In the genomic region with DNA sequence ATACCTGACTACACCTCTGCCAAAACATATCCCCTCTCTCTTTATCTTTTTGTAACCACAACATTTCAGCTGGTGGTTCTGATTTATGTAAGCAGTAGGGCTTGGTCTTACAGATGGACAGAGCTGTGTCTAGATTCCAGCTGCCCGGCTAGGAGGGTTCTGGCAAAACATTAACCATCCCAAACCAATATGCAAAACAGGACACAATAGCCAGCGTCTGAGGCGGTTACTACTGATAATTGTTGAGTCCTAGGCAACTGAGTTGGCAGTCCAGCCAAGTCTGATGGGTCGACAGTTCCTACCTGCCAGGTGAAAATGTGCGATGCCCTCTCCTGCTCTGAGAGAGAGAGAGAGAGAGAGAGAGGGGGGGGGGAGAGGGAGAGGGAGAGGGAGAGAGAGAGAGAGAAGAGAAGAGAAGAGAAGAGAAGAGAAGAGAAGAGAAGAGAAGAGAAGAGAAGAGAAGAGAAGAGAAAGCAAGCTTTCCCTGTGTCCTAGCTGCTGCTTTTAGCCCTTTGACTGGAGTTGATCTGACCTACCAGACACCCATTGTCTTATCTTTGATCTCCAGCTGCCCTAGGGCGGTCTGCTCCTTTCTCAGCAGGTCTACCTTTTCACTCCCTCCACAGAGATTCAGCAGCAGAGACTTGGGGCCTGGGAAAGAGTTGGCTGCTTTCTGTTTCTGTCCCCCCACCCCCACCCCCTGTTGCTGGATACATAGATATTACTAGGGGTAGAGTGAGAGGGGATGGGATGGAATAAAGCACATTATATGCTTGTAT, we compare ENCODE assay signal across 12 mouse cellular contexts. TPM values are rescaled to one million over a fixed set of nuclear protein-coding genes. Genes with fewer than 3 reads are reported as not detected.
DNase-seq lines count a peak whose midpoint lies in the region; ATAC-seq and TF ChIP-seq lines count a peak whose summit lies in the region.
"Had no signal": no experiment of that assay in that cellular context is flagged by ENCODE, and none has a peak within 500 bp of the region (broad histone marks: within the 10 kb centered on the region; RNA-seq: fewer than 3 reads in every experiment).

No protein-coding gene starts in this region.

- no peak overlapping the region for H3K4me2 ChIP-seq in lung, embryonic 14.5 days
- no peak overlapping the region for H3K4me2 ChIP-seq in hindbrain, embryonic 14.5 days (replicated peaks)

- no peaks in the 10 kb centered on the region for H3K27me3 ChIP-seq in lung, embryonic 14.5 days (ENCODE audit: insufficient read depth, low read length)
- no peaks in the 10 kb centered on the region for H3K27me3 ChIP-seq in hindbrain, embryonic 14.5 days (ENCODE audit: control insufficient read depth, insufficient read depth, low read length)

- no peak overlapping the region for H3K27ac ChIP-seq in lung, embryonic 14.5 days (ENCODE audit: low read depth)
- H3K27ac ChIP-seq in hindbrain, embryonic 14.5 days, result no peak overlapping the region

- 46% methylated on average over 6 of the region's 6 CpGs for WGBS in lung, embryonic 14.5 days
- 55% methylated on average over 6 of the region's 6 CpGs for WGBS in hindbrain, embryonic 14.5 days

- H3K36me3 ChIP-seq in lung, embryonic 14.5 days (ENCODE audit: insufficient read depth), result no peaks in the 10 kb centered on the region
- no peaks in the 10 kb centered on the region for H3K36me3 ChIP-seq in hindbrain, embryonic 14.5 days (replicated peaks; ENCODE audit: control insufficient read depth, insufficient read depth)

- ATAC-seq in lung, embryonic 14.5 days (ENCODE audit: insufficient read depth), result peak; percentile 54; the same call in 1 of the 2 replicates
- ATAC-seq in erythroblast, adult 5-6 weeks (replicated peaks; ENCODE audit: low FRiP score, poor library complexity, severe bottlenecking), result peak; percentile 89
- no peak for ATAC-seq in hindbrain, embryonic 14.5 days (ENCODE audit: low FRiP score)
- ATAC-seq: forebrain, embryonic 16.5 days had no signal

- no peak overlapping the region for H3K9ac ChIP-seq in lung, embryonic 14.5 days
- no peak overlapping the region for H3K9ac ChIP-seq in hindbrain, embryonic 14.5 days

- peaks cover 3% of the 10 kb centered on the region; the same call in 1 of the 2 replicates for H3K4me1 ChIP-seq in lung, embryonic 14.5 days (ENCODE audit: insufficient read depth)
- H3K4me1 ChIP-seq in hindbrain, embryonic 14.5 days (replicated peaks; ENCODE audit: control insufficient read depth, insufficient read depth, low read length), result no peaks in the 10 kb centered on the region

- no peak overlapping the region for H3K4me3 ChIP-seq in lung, embryonic 14.5 days (ENCODE audit: low read depth, low read length)
- H3K4me3 ChIP-seq in hindbrain, embryonic 14.5 days (replicated peaks; ENCODE audit: low read length), result no peak overlapping the region

- TF ChIP-seq CTCF in lung, embryonic 14.5 days (IDR thresholded peaks at IDR 0.05; ENCODE audit: low read depth), result no peak

- no peak for DNase-seq in lung, embryonic 14.5 days
- no peak for DNase-seq in lung, postnatal 36 days
- peak; percentile 76 to 89 for DNase-seq in kidney, postnatal 36 days
- DNase-seq in yolk sac, embryonic 10.5 days (ENCODE audit: low spot score), result peak; percentile 40
- no peak for DNase-seq in gastrocnemius, adult 8-10 months (ENCODE audit: low spot score in 2 of 2)
- no peak for DNase-seq in hindbrain, embryonic 14.5 days (ENCODE audit: low spot score)
- DNase-seq: adrenal gland, postnatal 25 days; cerebellum, postnatal 36 days; heart, postnatal 10 days; lung, postnatal 10 days had no signal

- H3K9me3 ChIP-seq in lung, embryonic 14.5 days (ENCODE audit: low read depth, low read length), result no peaks in the 10 kb centered on the region
- no peaks in the 10 kb centered on the region for H3K9me3 ChIP-seq in hindbrain, embryonic 14.5 days (ENCODE audit: control insufficient read depth, low read length)

RNA-seq across cellular contexts. Expression of a gene that starts 7.6 kb away (rescaled TPM):
- 1.6 and 1.8 TPM in 2 replicates for polyA plus RNA-seq in lung, embryonic 14.5 days (2014; fragmentation: Nextera tagmentation; extraction: Ambion mirVana)
- total RNA-seq in erythroblast, adult 5-6 weeks (2015; ENCODE audit: low replicate concordance), result 43.6 and 51.4 TPM in 2 replicates
- 86.7 and 87.6 TPM in 2 replicates for total RNA-seq in erythroblast, adult 5-6 weeks (2017; ENCODE audit: low replicate concordance)
- 1 to 10 TPM; 1.1 to 1.7 (median 1.3) TPM for total RNA-seq in gastrocnemius, adult 8-10 months (2022)
- 10.6 TPM in 2 replicates for polyA plus RNA-seq in hindbrain, embryonic 14.5 days (2014; fragmentation: Nextera tagmentation; extraction: Ambion mirVana)

RNA-seq across cellular contexts. Expression of a gene that starts 58.7 kb away (rescaled TPM):
- 29.4 and 33.3 TPM in 2 replicates for polyA plus RNA-seq in lung, embryonic 14.5 days (2014; fragmentation: Nextera tagmentation; extraction: Ambion mirVana)
- total RNA-seq in erythroblast, adult 5-6 weeks (2015; ENCODE audit: low replicate concordance), result 15.5 and 47.3 TPM in 2 replicates
- 11.7 and 15.2 TPM in 2 replicates for total RNA-seq in erythroblast, adult 5-6 weeks (2017; ENCODE audit: low replicate concordance)
- 10 to 100 TPM; 16.3 to 19.1 (median 17.1) TPM for total RNA-seq in gastrocnemius, adult 8-10 months (2022)
- polyA plus RNA-seq in hindbrain, embryonic 14.5 days (2014; fragmentation: Nextera tagmentation; extraction: Ambion mirVana), result 38.9 and 39.1 TPM in 2 replicates

RNA-seq across cellular contexts. Expression of a gene that starts 58.8 kb away (rescaled TPM):
- polyA plus RNA-seq in lung, embryonic 14.5 days (2014; fragmentation: Nextera tagmentation; extraction: Ambion mirVana), result 13.1 and 14.5 TPM in 2 replicates
- 2.3 and 7.7 TPM in 2 replicates for total RNA-seq in erythroblast, adult 5-6 weeks (2015; ENCODE audit: low replicate concordance)
- total RNA-seq in erythroblast, adult 5-6 weeks (2017; ENCODE audit: low replicate concordance), result 3.3 and 3.9 TPM in 2 replicates
- total RNA-seq in gastrocnemius, adult 8-10 months (2022), result 10 to 100 TPM; 41.3 to 48.5 (median 45.1) TPM
- polyA plus RNA-seq in hindbrain, embryonic 14.5 days (2014; fragmentation: Nextera tagmentation; extraction: Ambion mirVana), result 11.1 and 13.6 TPM in 2 replicates

Comparison
In these comparisons a context has a peak if more than half of its experiments do, and no peak if none do; other contexts are left out.
1. DNase-seq: peak in kidney, postnatal 36 days (2 of 2) and yolk sac, embryonic 10.5 days (single experiment); none in lung, embryonic 14.5 days (single experiment), lung, postnatal 36 days (single experiment), gastrocnemius, adult 8-10 months (0 of 2) and hindbrain, embryonic 14.5 days (single experiment).
2. RNA of a gene that starts 7.6 kb away (total RNA-seq): 43.6 to 87.6 TPM in erythroblast, adult 5-6 weeks; 1.1 to 1.7 TPM in gastrocnemius, adult 8-10 months; every median in the first group is over 10 times any median in the second.
3. RNA of a gene that starts 58.8 kb away (total RNA-seq): 41.3 to 48.5 TPM in gastrocnemius, adult 8-10 months; 2.3 to 7.7 TPM in erythroblast, adult 5-6 weeks; every median in the first group is over 4 times any median in the second.